Mouse (Mus musculus): Measurements from ENCODE around the gene Atp6v1e2. TPM values are rescaled to one million over a fixed set of nuclear protein-coding genes. Genes with fewer than 3 reads are reported as not detected.
A peak's percentile ranks its signal among the peaks of the same experiment; 100 is the strongest.

Gene Atp6v1e2
- polyA plus RNA-seq, 1 experiment from 2014 or later, result not detected

GRCm38 (mm10) chr17:86967536-86968525 is 20.1 kb upstream of the Atp6v1e2 start:
- no peak for DNase-seq (ENCODE audit: low spot score)
- Histone ChIP-seq H3K9me3 (ENCODE audit: control insufficient read depth, low read length) (no peaks in the 10 kb centered on the region), H3K4me2 (ENCODE audit: low read depth) (no peak overlapping the region), H3K27me3 (ENCODE audit: control insufficient read depth, insufficient read depth, low read length) (no peaks in the 10 kb centered on the region), H3K27ac (ENCODE audit: low read depth, low read length) (no peak overlapping the region), H3K36me3 (ENCODE audit: control insufficient read depth, insufficient read depth, low read length) (peaks cover 3% of the 10 kb centered on the region; the same call in 1 of the 2 replicates), H3K4me3 (ENCODE audit: low read depth, low read length) (no peak overlapping the region), H3K9ac (ENCODE audit: low read length) (no peak overlapping the region), H3K4me1 (ENCODE audit: control insufficient read depth, insufficient read depth, low read length) (peaks cover 10% of the 10 kb centered on the region)
- ATAC-seq (ENCODE audit: insufficient read depth, low FRiP score, low TSS enrichment), result no peak
- WGBS, result 81% methylated on average over 10 of the region's 10 CpGs

GRCm38 (mm10) chr17:86967048-86967447 is 19.4 kb upstream of the Atp6v1e2 start:
- Histone ChIP-seq H3K27me3 (ENCODE audit: control insufficient read depth, insufficient read depth, low read length) (no peaks in the 10 kb centered on the region), H3K4me3 (ENCODE audit: low read depth, low read length) (no peak overlapping the region), H3K36me3 (ENCODE audit: control insufficient read depth, insufficient read depth, low read length) (peaks cover 3% of the 10 kb centered on the region; the same call in 1 of the 2 replicates), H3K4me2 (ENCODE audit: low read depth) (no peak overlapping the region), H3K4me1 (ENCODE audit: control insufficient read depth, insufficient read depth, low read length) (peaks cover 12% of the 10 kb centered on the region), H3K9me3 (ENCODE audit: control insufficient read depth, low read length) (no peaks in the 10 kb centered on the region), H3K27ac (ENCODE audit: low read depth, low read length) (no peak overlapping the region), H3K9ac (ENCODE audit: low read length) (no peak overlapping the region)
- WGBS, result 94% methylated on average over 12 of the region's 12 CpGs
- ATAC-seq (ENCODE audit: insufficient read depth, low FRiP score, low TSS enrichment) (no peak), DNase-seq (ENCODE audit: low spot score) (no peak)

GRCm38 (mm10) chr17:86966040-86966439 is 18.3 kb upstream of the Atp6v1e2 start:
- no peak for DNase-seq (ENCODE audit: low spot score)
- WGBS, result 81% methylated on average over 10 of the region's 10 CpGs

GRCm38 (mm10) chr17:86965121-86965520 is 17.4 kb upstream of the Atp6v1e2 start:
- no peaks in the 10 kb centered on the region for H3K9me3 ChIP-seq (ENCODE audit: control insufficient read depth, low read length)
- no peak overlapping the region for H3K9ac ChIP-seq (ENCODE audit: low read length)
- no peaks in the 10 kb centered on the region for H3K36me3 ChIP-seq (ENCODE audit: control insufficient read depth, insufficient read depth, low read length)
- H3K27me3 ChIP-seq (ENCODE audit: control insufficient read depth, insufficient read depth, low read length), result no peaks in the 10 kb centered on the region
- peak overlapping the region; percentile 84 for H3K4me2 ChIP-seq (ENCODE audit: low read depth)
- 87% methylated on average over 8 of the region's 8 CpGs for WGBS
- ATAC-seq (ENCODE audit: insufficient read depth, low FRiP score, low TSS enrichment), result no peak
- 0 out of 2 replicates have a peak overlapping the region, but pooled peaks have one; percentile 1 for H3K4me3 ChIP-seq (ENCODE audit: low read depth, low read length)
- no peak overlapping the region for H3K27ac ChIP-seq (ENCODE audit: low read depth, low read length)
- no peak for DNase-seq (ENCODE audit: low spot score)
- peaks cover 16% of the 10 kb centered on the region for H3K4me1 ChIP-seq (ENCODE audit: control insufficient read depth, insufficient read depth, low read length)

More at GRCm38 (mm10) chr17:86966040-86966439, 18.3 kb upstream of the Atp6v1e2 start:
- Histone ChIP-seq H3K4me1 (ENCODE audit: control insufficient read depth, insufficient read depth, low read length) (peaks cover 16% of the 10 kb centered on the region), H3K27ac (ENCODE audit: low read depth, low read length) (no peak overlapping the region), H3K9me3 (ENCODE audit: control insufficient read depth, low read length) (no peaks in the 10 kb centered on the region), H3K27me3 (ENCODE audit: control insufficient read depth, insufficient read depth, low read length) (no peaks in the 10 kb centered on the region), H3K36me3 (ENCODE audit: control insufficient read depth, insufficient read depth, low read length) (peaks cover 3% of the 10 kb centered on the region; the same call in 1 of the 2 replicates), H3K4me3 (ENCODE audit: low read depth, low read length) (no peak overlapping the region), H3K4me2 (ENCODE audit: low read depth) (no peak overlapping the region), H3K9ac (ENCODE audit: low read length) (no peak overlapping the region)
- ATAC-seq (ENCODE audit: insufficient read depth, low FRiP score, low TSS enrichment), result no peak

GRCm38 (mm10) chr17:86964502-86964901 is 16.8 kb upstream of the Atp6v1e2 start:
- Histone ChIP-seq H3K9me3 (ENCODE audit: control insufficient read depth, low read length) (no peaks in the 10 kb centered on the region), H3K9ac (ENCODE audit: low read length) (no peak overlapping the region), H3K36me3 (ENCODE audit: control insufficient read depth, insufficient read depth, low read length) (no peaks in the 10 kb centered on the region), H3K4me2 (ENCODE audit: low read depth) (peak overlapping the region; percentile 84), H3K4me1 (ENCODE audit: control insufficient read depth, insufficient read depth, low read length) (peaks cover 16% of the 10 kb centered on the region), H3K4me3 (ENCODE audit: low read depth, low read length) (peak overlapping the region; percentile 75), H3K27ac (ENCODE audit: low read depth, low read length) (no peak overlapping the region), H3K27me3 (ENCODE audit: control insufficient read depth, insufficient read depth, low read length) (no peaks in the 10 kb centered on the region)
- under 1% methylated on average over 10 of the region's 10 CpGs for WGBS
- ATAC-seq (ENCODE audit: insufficient read depth, low FRiP score, low TSS enrichment), result peak; percentile 43; the same call in 1 of the 2 replicates
- peak; percentile 85 for DNase-seq (ENCODE audit: low spot score)

GRCm38 (mm10) chr17:86964041-86964440 is 16.3 kb upstream of the Atp6v1e2 start:
- Histone ChIP-seq H3K9ac (ENCODE audit: low read length) (peak overlapping the region; percentile 84), H3K4me1 (ENCODE audit: control insufficient read depth, insufficient read depth, low read length) (peaks cover 16% of the 10 kb centered on the region), H3K9me3 (ENCODE audit: control insufficient read depth, low read length) (no peaks in the 10 kb centered on the region), H3K4me2 (ENCODE audit: low read depth) (peak overlapping the region; percentile 84), H3K27me3 (ENCODE audit: control insufficient read depth, insufficient read depth, low read length) (no peaks in the 10 kb centered on the region), H3K27ac (ENCODE audit: low read depth, low read length) (no peak overlapping the region; the same call in 1 of the 2 replicates), H3K36me3 (ENCODE audit: control insufficient read depth, insufficient read depth, low read length) (no peaks in the 10 kb centered on the region), H3K4me3 (ENCODE audit: low read depth, low read length) (peak overlapping the region; percentile 75)
- WGBS, result under 1% methylated on average over 6 of the region's 6 CpGs
- ATAC-seq (ENCODE audit: insufficient read depth, low FRiP score, low TSS enrichment) (no peak), DNase-seq (ENCODE audit: low spot score) (no peak)

GRCm38 (mm10) chr17:86963586-86963902 is 15.8 kb upstream of the Atp6v1e2 start:
- DNase-seq (ENCODE audit: low spot score) (peak; percentile 58), ATAC-seq (ENCODE audit: insufficient read depth, low FRiP score, low TSS enrichment) (peak; percentile 37)
- H3K9ac ChIP-seq (ENCODE audit: low read length), result peak overlapping the region; percentile 84
- no peaks in the 10 kb centered on the region for H3K27me3 ChIP-seq (ENCODE audit: control insufficient read depth, insufficient read depth, low read length)
- H3K27ac ChIP-seq (ENCODE audit: low read depth, low read length), result peak overlapping the region; percentile 80
- H3K4me1 ChIP-seq (ENCODE audit: control insufficient read depth, insufficient read depth, low read length), result peaks cover 16% of the 10 kb centered on the region
- H3K4me2 ChIP-seq (ENCODE audit: low read depth), result peak overlapping the region; percentile 84
- no peaks in the 10 kb centered on the region for H3K36me3 ChIP-seq (ENCODE audit: control insufficient read depth, insufficient read depth, low read length)
- 0% methylated on average over 24 of the region's 26 CpGs for WGBS
- H3K4me3 ChIP-seq (ENCODE audit: low read depth, low read length), result peak overlapping the region; percentile 75
- H3K9me3 ChIP-seq (ENCODE audit: control insufficient read depth, low read length), result no peaks in the 10 kb centered on the region

GRCm38 (mm10) chr17:86962894-86963585 is 15.3 kb upstream of the Atp6v1e2 start, which contains the start of gene Rhoq:
TSS of gene Rhoq (plus strand) at chr17:86963082.
- under 1% methylated on average over 59 of the region's 86 CpGs for WGBS
- Histone ChIP-seq H3K9ac (ENCODE audit: low read length) (peak within 1 kb of the TSS; percentile 84), H3K36me3 (ENCODE audit: control insufficient read depth, insufficient read depth, low read length) (no peaks in the 10 kb centered on the region), H3K9me3 (ENCODE audit: control insufficient read depth, low read length) (no peaks in the 10 kb centered on the region), H3K27me3 (ENCODE audit: control insufficient read depth, insufficient read depth, low read length) (no peaks in the 10 kb centered on the region), H3K27ac (ENCODE audit: low read depth, low read length) (peak within 1 kb of the TSS; percentile 80), H3K4me3 (ENCODE audit: low read depth, low read length) (peak within 1 kb of the TSS; percentile 75), H3K4me2 (ENCODE audit: low read depth) (peak within 1 kb of the TSS; percentile 84), H3K4me1 (ENCODE audit: control insufficient read depth, insufficient read depth, low read length) (peaks cover 16% of the 10 kb centered on the region)
- DNase-seq (ENCODE audit: low spot score), result peak; percentile 93
- peak; percentile 88 for ATAC-seq (ENCODE audit: insufficient read depth, low FRiP score, low TSS enrichment)

All from neural tube, embryonic 11.5 days (tissue).